Mouse (Mus musculus) hindbrain, postnatal 0 days (tissue): ENCODE data around the gene Hoxa13. TPM values are rescaled to one million over a fixed set of nuclear protein-coding genes. Genes with fewer than 3 reads are reported as not detected.

Experiments used
- ATAC-seq: fragments of 200-750 bp; cut with Nextera tagmentation; 2 replicates; pipeline ENCODE4 v1.8.0; 2017; ENCODE audit warnings: mild to moderate bottlenecking, moderate TSS enrichment, moderate library complexity
- DNase-seq: peaks from one replicate; pipeline ENCODE4 v3.0.0-alpha.2; 2015; ENCODE audit warnings: low spot score
- H3K27ac ChIP-seq: fragments of 300-500 bp; sonication (generic); 2 replicates; pipeline ENCODE4 v1.5.1; 2014; ENCODE audit warnings: mild to moderate bottlenecking
- H3K27me3 ChIP-seq: fragments of 300-500 bp; sonication (generic); 2 replicates; pipeline ENCODE4 v1.6.1; 2014; ENCODE audit warnings: low read length, mixed read lengths; ENCODE audit not compliant: insufficient read depth
- H3K36me3 ChIP-seq: fragments of 300-500 bp; sonication (generic); 2 replicates; pipeline ENCODE4 v1.6.1; 2014; ENCODE audit warnings: low read length, mixed read lengths; ENCODE audit not compliant: insufficient read depth
- H3K4me1 ChIP-seq: fragments of 300-500 bp; sonication (generic); 2 replicates; pipeline ENCODE4 v1.6.1; 2014; ENCODE audit warnings: antibody characterized with exemption, low read length, mixed read lengths; ENCODE audit not compliant: insufficient read depth
- H3K4me2 ChIP-seq: fragments of 300-500 bp; sonication (generic); 2 replicates; pipeline ENCODE4 v1.6.1; 2014; ENCODE audit warnings: low read depth, mild to moderate bottlenecking, low read length, moderate library complexity, mixed read lengths
- H3K4me3 ChIP-seq: fragments of 300-500 bp; sonication (generic); 2 replicates; pipeline ENCODE4 v1.5.1; 2014; ENCODE audit warnings: low read length
- H3K9ac ChIP-seq: fragments of 300-500 bp; sonication (generic); replicated peaks from 2 replicates; pipeline ENCODE4 v1.6.1; 2014; ENCODE audit warnings: mild to moderate bottlenecking, low read length, moderate library complexity, mixed read lengths
- H3K9me3 ChIP-seq: fragments of 300-500 bp; sonication (generic); 2 replicates; pipeline ENCODE4 v1.6.1; 2016; ENCODE audit warnings: low read length, mixed read lengths
- CTCF ChIP-seq: IDR thresholded peaks from 2 replicates; pipeline ENCODE4 v1.5.1; 2016; ENCODE audit warnings: antibody characterized with exemption, control low read depth, low read depth
- WGBS: fragments of 180-500 bp; shearing (Covaris S2); extraction: QIAGEN DNeasy Blood & Tissue Kit; methylation state at CpG from one replicate; pipeline ENCODE4 v1.1.7; 2014; 5-methylcytosine and 5-hydroxymethylcytosine counted together
- microRNA counts: library from miRNA; unstranded; fragments of <30 nt; microRNA quantifications from one replicate; lab custom pipeline; 2015
- microRNA-seq, 2 experiments: library from miRNA; unstranded; fragments of <30 nt; microRNA quantifications; one replicate each; pipeline ENCODE4; 2016
- polyA plus RNA-seq: library from polyadenylated mRNA; unstranded; fragments of >200 nt; fragmentation: Nextera tagmentation; extraction: Ambion mirVana; gene quantifications from 2 replicates; pipeline ENCODE4 v1.2.1, GENCODE M21; 2015
- total RNA-seq: library from RNA; depleted of rRNA; stranded (reverse); fragments of >200 nt; gene quantifications from 2 replicates; pipeline ENCODE4 v1.2.3, GENCODE M21; 2014; rRNA removed

Gene Hoxa13
- total and polyA plus RNA-seq, 2 experiments from 2014 or later = not detected

DNA sequence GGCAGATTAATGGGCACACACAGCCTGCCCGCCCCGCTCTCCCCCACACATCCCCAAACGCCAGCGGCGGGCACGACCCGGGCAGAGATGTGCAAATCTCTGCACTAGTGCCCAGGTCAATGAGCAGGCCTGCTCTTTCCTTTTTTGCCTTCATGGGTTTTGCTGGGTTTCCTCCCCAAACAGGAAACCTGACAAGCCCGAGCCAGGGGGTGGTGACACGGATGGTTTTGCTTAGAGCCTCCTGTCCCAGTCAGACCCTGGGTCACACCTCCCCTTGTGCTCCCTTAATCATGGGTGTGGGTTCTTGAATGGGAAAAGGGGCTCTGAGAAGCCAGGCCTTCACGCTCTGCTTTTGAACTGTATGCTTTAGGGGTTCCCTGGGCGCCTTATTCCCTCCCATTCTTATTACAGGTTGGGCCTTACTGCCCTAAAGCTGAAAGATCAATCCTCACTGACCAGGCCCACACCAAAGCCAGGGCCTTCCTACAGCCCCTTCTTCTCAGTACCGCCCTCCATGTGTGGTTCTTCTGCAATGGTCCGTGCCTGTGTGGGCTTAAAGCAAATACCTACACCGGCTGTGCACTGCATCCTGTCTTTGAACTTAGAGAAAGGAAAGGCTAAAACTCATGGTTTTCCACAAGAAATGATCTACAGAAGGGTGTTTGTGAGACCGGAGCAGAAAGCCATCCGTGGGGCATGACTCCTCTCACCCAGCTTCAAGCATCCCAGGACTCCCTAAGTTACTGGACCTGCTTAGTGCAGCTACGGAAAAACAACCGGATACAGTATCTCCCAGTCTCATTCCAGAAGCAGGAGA lies 51.6 kb downstream of the Hoxa13 start:
- Histone ChIP-seq H3K4me3 (peak overlapping the region; percentile 18), H3K4me1 (no peaks in the 10 kb centered on the region), H3K27me3 (peaks cover 86% of the 10 kb centered on the region), H3K9me3 (no peaks in the 10 kb centered on the region), H3K27ac (no peak overlapping the region), H3K4me2 (peak overlapping the region; percentile 40), H3K36me3 (no peaks in the 10 kb centered on the region), H3K9ac (no peak overlapping the region)
- 9% methylated on average over 18 of the region's 18 CpGs for WGBS
- ATAC-seq (no peak), DNase-seq (no peak)
- no peak for TF ChIP-seq CTCF

DNA sequence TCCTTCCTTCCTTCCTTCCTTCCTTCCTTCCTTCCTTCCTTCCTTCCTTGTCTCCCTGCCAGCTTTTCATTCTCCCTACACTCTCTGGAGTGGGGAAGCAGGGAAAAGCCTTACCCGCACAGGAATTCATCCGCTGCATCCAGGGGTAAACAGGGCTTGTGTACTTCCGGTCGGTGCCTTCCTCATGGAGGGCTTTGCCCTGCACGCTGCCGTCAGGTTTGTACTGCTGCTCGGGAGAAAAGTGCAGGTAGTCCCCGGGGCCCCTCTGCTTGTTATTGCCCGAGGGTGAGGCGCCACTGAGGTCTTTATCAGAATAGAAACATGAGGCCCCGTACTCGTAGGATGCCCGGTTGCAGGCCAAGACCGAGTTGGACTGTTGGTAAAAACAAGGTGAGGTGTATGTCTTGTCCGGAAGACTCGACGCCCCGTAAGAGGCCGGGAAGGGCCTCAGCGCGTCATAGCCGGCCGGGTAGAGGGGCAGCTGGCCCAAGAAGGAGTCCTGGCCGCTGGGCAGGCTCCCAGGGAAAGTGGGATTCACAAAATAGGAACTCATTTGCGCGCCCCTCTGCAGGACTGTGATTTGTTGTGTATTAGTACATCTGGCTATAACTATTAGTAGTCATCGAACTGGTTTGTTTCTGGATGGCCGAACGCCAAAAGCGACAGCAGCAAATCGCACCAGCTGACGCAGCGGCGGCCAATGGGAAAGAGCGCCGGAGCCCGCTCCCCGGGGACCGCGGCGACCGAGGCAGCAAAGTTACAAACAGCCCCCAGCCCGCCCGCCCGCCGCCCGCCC lies 52.4 kb downstream of the Hoxa13 start, which contains the start of gene Hoxa6:
Hoxa6 (minus strand) TSS at position 651 of the 796 bp plus-strand sequence.
- ATAC-seq (no peak), DNase-seq (peak; percentile 59)
- Histone ChIP-seq H3K36me3 (no peaks in the 10 kb centered on the region), H3K9me3 (no peaks in the 10 kb centered on the region), H3K9ac (no peak within 1 kb of the TSS), H3K4me1 (no peaks in the 10 kb centered on the region), H3K4me2 (peak within 1 kb of the TSS; percentile 40), H3K27me3 (peaks cover 85% of the 10 kb centered on the region), H3K4me3 (peak within 1 kb of the TSS; percentile 18), H3K27ac (no peak within 1 kb of the TSS)
- WGBS = 2% methylated on average over 47 of the region's 47 CpGs
- TF ChIP-seq CTCF = no peak

MicroRNAs within 50 kb of the gene (microRNA counts, 519-probe panel; counts per million panel counts)
- 370 counts per million, percentile 5 among the panel's probes with 10 or more counts for microRNA mmu-miR-196b (lab: Ali Mortazavi, UCI)

Small RNAs within 50 kb of the gene (microRNA-seq; reads per million reads assigned to microRNA genes)
- 15.0 to 17.5 reads per million in 2 experiments for gene Mir196b

Other genes with a start within 250 kb of the Hoxa13 start
- 9.8 and 11.1 TPM in 2 replicates for gene Skap2, start 248.3 kb downstream of the Hoxa13 start, total RNA-seq
- gene Skap2, start 248.3 kb downstream of the Hoxa13 start, polyA plus RNA-seq = 28.1 TPM in 2 replicates
- gene Hoxa1, start 102.6 kb downstream of the Hoxa13 start, total RNA-seq = 1.1 and 3.7 TPM in 2 replicates
- 1.1 and 1.2 TPM in 2 replicates for gene Hoxa1, start 102.6 kb downstream of the Hoxa13 start, polyA plus RNA-seq
- gene Hoxa2, start 96.0 kb downstream of the Hoxa13 start, total RNA-seq = 20.3 and 24.3 TPM in 2 replicates
- gene Hoxa2, start 96.0 kb downstream of the Hoxa13 start, polyA plus RNA-seq = 16.3 and 16.5 TPM in 2 replicates
- 1.1 and 1.2 TPM in 2 replicates for gene 5730596B20Rik, start 83.4 kb downstream of the Hoxa13 start, total RNA-seq
- gene 5730596B20Rik, start 83.4 kb downstream of the Hoxa13 start, polyA plus RNA-seq = 1.3 and 1.5 TPM in 2 replicates
- 4.8 and 7.3 TPM in 2 replicates for gene Hoxa4, start 69.1 kb downstream of the Hoxa13 start, total RNA-seq
- 10.5 and 12.0 TPM in 2 replicates for gene Hoxa4, start 69.1 kb downstream of the Hoxa13 start, polyA plus RNA-seq
- 99.2 and 108 TPM in 2 replicates for gene Hoxa5, start 56.3 kb downstream of the Hoxa13 start, total RNA-seq
- gene Hoxa5, start 56.3 kb downstream of the Hoxa13 start, polyA plus RNA-seq = 81.7 and 89.4 TPM in 2 replicates
- gene Hoxa6, start 52.2 kb downstream of the Hoxa13 start, total RNA-seq = 12.3 and 25.8 TPM in 2 replicates
- 6.0 and 7.7 TPM in 2 replicates for gene Hoxa6, start 52.2 kb downstream of the Hoxa13 start, polyA plus RNA-seq
- gene Hoxa3, start 47.5 kb downstream of the Hoxa13 start, total RNA-seq = 8.7 and 9.8 TPM in 2 replicates
- 7.9 and 8.8 TPM in 2 replicates for gene Hoxa3, start 47.5 kb downstream of the Hoxa13 start, polyA plus RNA-seq
- gene Gm28308, start 47.5 kb downstream of the Hoxa13 start, total RNA-seq = 0.83 and 2.2 TPM in 2 replicates
- not detected in 2 replicates for gene Gm28308, start 47.5 kb downstream of the Hoxa13 start, polyA plus RNA-seq
- 2.6 and 2.9 TPM in 2 replicates for gene Hoxa7, start 39.0 kb downstream of the Hoxa13 start, total RNA-seq
- 1.3 and 3.9 TPM in 2 replicates for gene Hoxa7, start 39.0 kb downstream of the Hoxa13 start, polyA plus RNA-seq
- 0.26 TPM in 1 of 2 replicates, not detected in the other for gene Hoxa9, start 29.8 kb downstream of the Hoxa13 start, total RNA-seq
- gene Hoxa9, start 29.8 kb downstream of the Hoxa13 start, polyA plus RNA-seq = 0.18 TPM in 1 of 2 replicates, not detected in the other
- gene Hoxa10, start 20.0 kb downstream of the Hoxa13 start, total RNA-seq = not detected in 2 replicates
- gene Hoxa10, start 20.0 kb downstream of the Hoxa13 start, polyA plus RNA-seq = not detected in 2 replicates
- not detected in 2 replicates for gene Hoxa11, start 15.1 kb downstream of the Hoxa13 start, total RNA-seq
- gene Hoxa11, start 15.1 kb downstream of the Hoxa13 start, polyA plus RNA-seq = not detected in 2 replicates
- 2.0 and 6.2 TPM in 2 replicates for gene Evx1, start 52.6 kb upstream of the Hoxa13 start, total RNA-seq
- 1.3 and 2.1 TPM in 2 replicates for gene Evx1, start 52.6 kb upstream of the Hoxa13 start, polyA plus RNA-seq